Mouse (Mus musculus) midbrain, embryonic 13.5 days (tissue): ENCODE measurements at regions not wholly inside any gene's neighbourhood (a gene's known extent, or its start where the extent isn't known, plus 50 kb on each side); places are given as distances from the start of the nearest gene placed in this dataset.

ENCODE experiments used
- ATAC-seq: fragments of 200-750 bp; cut with Nextera tagmentation; 2 replicates; pipeline ENCODE4 v1.8.0; 2017; ENCODE audit warnings: mild to moderate bottlenecking, moderate TSS enrichment, moderate library complexity
- H3K27ac ChIP-seq: fragments of 300-500 bp; sonication (generic); 2 replicates; pipeline ENCODE4 v1.5.1; 2015; ENCODE audit warnings: inconsistent platforms, mild to moderate bottlenecking, moderate library complexity
- H3K27me3 ChIP-seq: fragments of 300-500 bp; sonication (generic); 2 replicates; pipeline ENCODE4 v1.6.1; 2015; ENCODE audit warnings: mild to moderate bottlenecking, inconsistent platforms
- H3K36me3 ChIP-seq: fragments of 300-500 bp; sonication (generic); 2 replicates; pipeline ENCODE4 v1.6.1; 2015; ENCODE audit warnings: mild to moderate bottlenecking, inconsistent platforms
- H3K4me1 ChIP-seq: fragments of 300-500 bp; sonication (generic); replicated peaks from 2 replicates; pipeline ENCODE4 v1.6.1; 2015; ENCODE audit warnings: inconsistent platforms
- H3K4me2 ChIP-seq: fragments of 300-500 bp; sonication (generic); replicated peaks from 2 replicates; pipeline ENCODE4 v1.6.1; 2015; ENCODE audit warnings: moderate library complexity, mild to moderate bottlenecking, inconsistent platforms
- H3K4me3 ChIP-seq: fragments of 300-500 bp; sonication (generic); replicated peaks from 2 replicates; pipeline ENCODE4 v1.5.1; 2015; ENCODE audit warnings: mild to moderate bottlenecking, inconsistent platforms
- H3K9ac ChIP-seq: fragments of 300-500 bp; sonication (generic); replicated peaks from 2 replicates; pipeline ENCODE4 v1.6.1; 2015; ENCODE audit warnings: mild to moderate bottlenecking, inconsistent platforms
- H3K9me3 ChIP-seq: fragments of 300-500 bp; sonication (generic); 2 replicates; pipeline ENCODE4 v1.6.1; 2016; ENCODE audit warnings: mild to moderate bottlenecking, inconsistent platforms
- WGBS: fragments of 180-500 bp; shearing (Covaris S2); methylation state at CpG from one replicate; pipeline ENCODE4 v1.1.7; 2015; 5-methylcytosine and 5-hydroxymethylcytosine counted together

GRCm38 (mm10) chr1:73721486-73722225 is 402.6 kb downstream of the Tns1 start:
- H3K27ac ChIP-seq = no peak overlapping the region
- no peaks in the 10 kb centered on the region for H3K27me3 ChIP-seq
- no peak for ATAC-seq
- no peaks in the 10 kb centered on the region for H3K36me3 ChIP-seq
- H3K4me3 ChIP-seq = no peak overlapping the region
- H3K4me1 ChIP-seq = no peaks in the 10 kb centered on the region
- 75% methylated on average over 6 of the region's 6 CpGs for WGBS
- H3K4me2 ChIP-seq = no peak overlapping the region
- no peak overlapping the region for H3K9ac ChIP-seq
- H3K9me3 ChIP-seq = no peaks in the 10 kb centered on the region

- no peak overlapping the region for H3K27ac ChIP-seq
- no peak overlapping the region for H3K4me3 ChIP-seq
- no peak for ATAC-seq
- no peak overlapping the region for H3K4me2 ChIP-seq
- H3K9ac ChIP-seq = no peak overlapping the region
- 83% methylated on average over 5 of the region's 5 CpGs for WGBS
- H3K4me1 ChIP-seq = no peaks in the 10 kb centered on the region
- H3K27me3 ChIP-seq = no peaks in the 10 kb centered on the region
- H3K9me3 ChIP-seq = no peaks in the 10 kb centered on the region
- H3K36me3 ChIP-seq = no peaks in the 10 kb centered on the region
Measured at GRCm38 (mm10) chr1:73718421-73718820, 405.8 kb downstream of the Tns1 start.

- H3K36me3 ChIP-seq = no peaks in the 10 kb centered on the region
- H3K9ac ChIP-seq = no peak overlapping the region
- WGBS = 93% methylated on average over 7 of the region's 7 CpGs
- no peak overlapping the region for H3K4me3 ChIP-seq
- ATAC-seq = no peak
- no peaks in the 10 kb centered on the region for H3K4me1 ChIP-seq
- H3K9me3 ChIP-seq = no peaks in the 10 kb centered on the region
- no peaks in the 10 kb centered on the region for H3K27me3 ChIP-seq
- no peak overlapping the region for H3K4me2 ChIP-seq
- no peak overlapping the region for H3K27ac ChIP-seq
Measured at GRCm38 (mm10) chr1:73717401-73717800, 406.8 kb downstream of the Tns1 start.

DNA sequence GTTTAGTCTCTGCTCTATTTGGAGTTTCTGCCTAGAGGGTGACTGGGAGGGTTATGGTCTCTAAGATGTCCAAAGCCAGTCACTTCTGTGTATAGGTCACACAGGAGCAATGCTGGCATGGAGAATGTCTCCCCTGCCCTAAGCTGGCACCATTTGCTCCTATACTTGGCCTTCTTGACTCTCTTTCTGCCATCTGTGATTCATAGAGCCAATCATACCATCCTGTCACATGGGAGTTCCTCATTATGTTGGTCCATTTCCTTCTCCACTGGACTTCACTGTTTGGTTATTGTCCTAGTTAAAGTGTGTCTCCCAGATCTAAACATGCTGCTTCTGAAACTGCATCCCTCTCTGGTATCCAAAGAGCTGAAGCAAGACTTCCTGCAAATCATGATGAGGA is 407.3 kb downstream of the Tns1 start:
- H3K27me3 ChIP-seq = no peaks in the 10 kb centered on the region
- ATAC-seq = no peak
- H3K9ac ChIP-seq = no peak overlapping the region
- no peaks in the 10 kb centered on the region for H3K9me3 ChIP-seq
- H3K4me1 ChIP-seq = no peaks in the 10 kb centered on the region
- H3K27ac ChIP-seq = no peak overlapping the region
- no peaks in the 10 kb centered on the region for H3K36me3 ChIP-seq
- H3K4me3 ChIP-seq = no peak overlapping the region
- no peak overlapping the region for H3K4me2 ChIP-seq

DNA sequence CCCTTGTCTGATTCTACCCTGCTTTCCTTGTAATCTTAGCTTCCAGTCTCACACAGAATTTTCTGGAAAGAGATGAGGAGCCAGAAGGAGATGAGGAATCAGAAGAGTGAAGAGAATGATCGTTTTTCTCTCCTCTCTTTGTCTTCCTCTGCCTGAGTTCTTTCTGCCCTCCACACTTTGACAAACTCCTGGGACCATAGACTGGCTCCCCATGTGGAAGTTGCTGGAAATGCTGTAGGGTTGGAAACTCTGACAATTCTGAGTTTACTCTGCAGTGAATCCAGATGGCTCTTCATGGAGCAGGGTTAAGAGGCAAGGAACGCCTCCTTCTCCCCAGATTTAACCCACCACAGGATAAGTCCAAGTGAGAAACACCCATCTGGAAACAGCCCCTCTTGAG is 408.7 kb downstream of the Tns1 start:
- no peak for ATAC-seq
- Histone ChIP-seq H3K9ac (no peak overlapping the region), H3K36me3 (no peaks in the 10 kb centered on the region), H3K4me3 (no peak overlapping the region), H3K4me1 (no peaks in the 10 kb centered on the region), H3K27ac (no peak overlapping the region), H3K9me3 (no peaks in the 10 kb centered on the region), H3K4me2 (no peak overlapping the region), H3K27me3 (no peaks in the 10 kb centered on the region)
- 74% methylated on average over 2 of the region's 2 CpGs for WGBS

DNA sequence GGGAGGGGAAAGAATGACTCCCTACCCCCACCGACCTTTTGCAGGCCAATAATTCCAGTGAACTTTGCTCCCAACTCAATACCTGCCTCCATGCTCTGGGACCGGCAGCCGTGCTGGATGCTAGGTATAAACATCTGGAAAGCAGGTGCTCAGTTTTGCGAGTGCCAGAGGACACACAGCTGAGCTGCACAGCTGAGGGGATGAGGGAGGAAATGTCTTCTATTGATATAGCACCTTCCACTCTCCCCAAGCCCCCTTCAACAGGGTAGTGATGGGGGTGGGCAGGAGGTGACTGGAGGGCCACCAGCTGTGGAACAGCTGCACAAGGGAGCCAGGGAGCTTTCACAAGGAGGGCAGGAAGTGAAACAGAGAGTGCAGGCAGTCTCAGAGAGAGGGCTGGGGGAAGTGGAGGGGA is 421.8 kb downstream of the Tns1 start:
- 67% methylated on average over 4 of the region's 4 CpGs for WGBS
- no peaks in the 10 kb centered on the region for H3K4me1 ChIP-seq
- H3K27ac ChIP-seq = no peak overlapping the region
- H3K9ac ChIP-seq = no peak overlapping the region
- no peaks in the 10 kb centered on the region for H3K27me3 ChIP-seq
- H3K36me3 ChIP-seq = no peaks in the 10 kb centered on the region
- no peak for ATAC-seq
- no peak overlapping the region for H3K4me2 ChIP-seq
- H3K9me3 ChIP-seq = 0 out of 2 replicates have a peak, but pooled peaks cover 2% of the 10 kb centered on the region
- no peak overlapping the region for H3K4me3 ChIP-seq

DNA sequence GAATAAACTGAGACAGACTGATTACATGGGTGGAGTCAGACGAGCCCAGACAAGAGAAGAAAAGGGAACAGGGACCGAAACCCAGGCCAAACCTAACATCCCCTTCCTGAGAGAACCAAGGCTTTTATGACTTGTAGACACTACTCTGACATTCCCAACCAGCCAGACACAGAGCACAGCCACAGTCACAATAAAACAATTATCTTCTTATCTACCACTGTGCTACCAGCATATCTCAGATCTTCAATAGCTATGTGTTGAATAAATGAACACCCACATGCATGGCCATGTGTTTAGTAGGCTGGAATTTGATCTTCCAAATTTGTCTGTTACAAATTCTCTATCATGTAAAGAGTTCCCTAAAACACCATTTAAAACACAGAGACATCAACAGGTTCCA is 430.7 kb downstream of the Tns1 start:
- Histone ChIP-seq H3K4me2 (no peak overlapping the region), H3K4me1 (no peaks in the 10 kb centered on the region), H3K27ac (no peak overlapping the region), H3K9me3 (no peaks in the 10 kb centered on the region), H3K4me3 (no peak overlapping the region), H3K9ac (no peak overlapping the region), H3K27me3 (no peaks in the 10 kb centered on the region), H3K36me3 (no peaks in the 10 kb centered on the region)
- no peak for ATAC-seq
- 66% methylated on average over 2 of the region's 2 CpGs for WGBS

DNA sequence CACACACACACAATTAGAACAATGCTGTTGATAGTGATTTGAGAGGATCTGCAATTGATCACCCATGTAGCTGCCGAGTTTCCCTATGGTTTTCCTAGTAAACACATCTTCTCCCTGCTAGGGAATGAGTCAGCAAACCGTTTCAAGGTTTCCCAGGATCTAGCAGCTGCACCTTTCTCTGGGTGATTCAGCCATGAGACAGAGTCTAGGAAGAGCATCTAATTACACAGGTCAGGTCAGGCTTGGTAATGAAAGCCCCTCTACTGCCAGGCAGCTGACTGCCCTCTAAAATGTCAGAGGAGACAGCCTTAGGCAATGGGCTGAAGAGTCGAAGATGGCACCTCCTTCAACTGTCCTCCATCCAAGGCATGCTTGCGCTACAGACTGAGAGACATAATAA is 438.5 kb downstream of the Tns1 start:
- no peaks in the 10 kb centered on the region for H3K36me3 ChIP-seq
- no peaks in the 10 kb centered on the region for H3K27me3 ChIP-seq
- WGBS = 78% methylated on average over 4 of the region's 4 CpGs
- H3K9ac ChIP-seq = no peak overlapping the region
- H3K4me3 ChIP-seq = no peak overlapping the region
- H3K4me1 ChIP-seq = no peaks in the 10 kb centered on the region
- H3K9me3 ChIP-seq = no peaks in the 10 kb centered on the region
- no peak for ATAC-seq
- no peak overlapping the region for H3K27ac ChIP-seq
- H3K4me2 ChIP-seq = no peak overlapping the region

DNA sequence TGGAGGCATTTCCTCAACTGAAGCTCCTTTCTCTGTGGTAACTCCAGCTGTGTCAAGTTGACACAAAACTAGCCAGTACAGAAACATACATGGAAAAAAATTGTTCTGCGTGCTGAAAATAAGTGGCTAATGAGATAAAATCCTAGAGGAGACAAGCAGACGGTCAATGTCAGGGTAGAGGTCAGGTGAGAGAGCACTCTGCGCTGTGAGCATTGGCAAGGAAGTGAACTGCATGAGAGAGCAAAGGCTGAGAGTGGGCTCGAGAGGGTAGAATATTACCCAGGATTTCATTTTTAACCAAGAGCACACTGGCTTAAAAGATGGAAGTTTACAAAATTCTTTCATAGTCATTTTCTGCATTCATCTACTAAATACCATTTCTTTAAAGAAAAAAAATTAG is 439.2 kb downstream of the Tns1 start:
- Histone ChIP-seq H3K4me3 (no peak overlapping the region), H3K4me1 (no peaks in the 10 kb centered on the region), H3K27ac (no peak overlapping the region), H3K9ac (no peak overlapping the region), H3K36me3 (no peaks in the 10 kb centered on the region), H3K27me3 (no peaks in the 10 kb centered on the region), H3K9me3 (no peaks in the 10 kb centered on the region), H3K4me2 (no peak overlapping the region)
- 87% methylated on average over 4 of the region's 4 CpGs for WGBS
- ATAC-seq = no peak

- no peak for ATAC-seq
- Histone ChIP-seq H3K27me3 (no peaks in the 10 kb centered on the region), H3K27ac (no peak overlapping the region), H3K4me1 (no peaks in the 10 kb centered on the region), H3K4me3 (no peak overlapping the region), H3K36me3 (no peaks in the 10 kb centered on the region), H3K4me2 (no peak overlapping the region), H3K9ac (no peak overlapping the region), H3K9me3 (no peaks in the 10 kb centered on the region)
- WGBS = 93% methylated on average over 5 of the region's 5 CpGs
Measured at GRCm38 (mm10) chr1:73684166-73684565, 440.1 kb downstream of the Tns1 start.

GRCm38 (mm10) chr1:73683132-73683888 is 440.9 kb downstream of the Tns1 start:
- Histone ChIP-seq H3K27ac (no peak overlapping the region), H3K36me3 (no peaks in the 10 kb centered on the region), H3K9me3 (no peaks in the 10 kb centered on the region), H3K4me1 (no peaks in the 10 kb centered on the region), H3K9ac (no peak overlapping the region), H3K27me3 (no peaks in the 10 kb centered on the region), H3K4me3 (no peak overlapping the region), H3K4me2 (no peak overlapping the region)
- ATAC-seq = no peak
- 79% methylated on average over 4 of the region's 4 CpGs for WGBS

DNA sequence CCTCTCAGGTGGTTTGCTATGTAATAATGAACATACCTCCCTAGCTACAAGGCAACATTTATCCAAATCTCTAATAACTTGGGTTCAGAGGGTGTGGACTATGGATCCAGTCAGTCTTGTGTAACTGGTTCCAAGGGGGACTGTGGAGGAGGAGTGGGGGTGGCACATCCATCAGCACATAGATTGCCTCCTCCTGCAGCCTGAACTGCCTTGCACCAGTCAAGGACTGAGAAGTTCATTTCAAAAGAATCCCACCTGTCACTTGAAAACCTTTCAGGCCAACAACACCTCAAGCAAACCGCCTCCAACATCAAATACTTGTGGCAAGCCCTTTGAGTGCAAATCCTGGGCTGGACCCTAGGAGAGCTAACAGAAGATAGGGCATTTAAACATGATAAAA is 442.6 kb downstream of the Tns1 start:
- no peak for ATAC-seq
- no peak overlapping the region for H3K4me3 ChIP-seq
- H3K4me1 ChIP-seq = no peaks in the 10 kb centered on the region
- H3K36me3 ChIP-seq = no peaks in the 10 kb centered on the region
- no peaks in the 10 kb centered on the region for H3K27me3 ChIP-seq
- no peaks in the 10 kb centered on the region for H3K9me3 ChIP-seq
- H3K9ac ChIP-seq = no peak overlapping the region
- no peak overlapping the region for H3K4me2 ChIP-seq
- 68% methylated on average over 1 of the region's 1 CpGs for WGBS
- H3K27ac ChIP-seq = no peak overlapping the region

DNA sequence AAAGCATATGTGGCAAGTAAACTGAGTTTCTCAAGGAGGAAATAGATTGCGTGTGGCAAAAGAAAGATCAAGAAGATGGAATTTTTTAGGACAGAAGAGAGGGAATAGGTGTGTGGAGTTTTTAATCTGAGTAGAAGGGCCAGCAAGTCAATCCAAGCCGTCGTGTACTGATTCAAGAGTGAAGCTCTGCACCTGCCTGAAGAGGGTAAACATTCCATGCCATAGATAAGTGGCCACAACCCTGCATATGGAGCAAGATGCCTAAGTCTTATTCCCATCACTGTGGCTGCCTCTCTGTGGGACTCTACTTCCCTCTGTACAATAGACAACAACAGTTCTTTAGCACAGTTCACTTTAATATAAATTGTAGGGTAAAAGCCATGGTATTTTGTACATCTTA is 443.4 kb downstream of the Tns1 start:
- H3K27ac ChIP-seq = no peak overlapping the region
- H3K27me3 ChIP-seq = no peaks in the 10 kb centered on the region
- H3K4me2 ChIP-seq = no peak overlapping the region
- ATAC-seq = no peak
- H3K9ac ChIP-seq = no peak overlapping the region
- no peaks in the 10 kb centered on the region for H3K4me1 ChIP-seq
- WGBS = 87% methylated on average over 3 of the region's 3 CpGs
- H3K4me3 ChIP-seq = no peak overlapping the region
- no peaks in the 10 kb centered on the region for H3K9me3 ChIP-seq
- H3K36me3 ChIP-seq = no peaks in the 10 kb centered on the region
